Mouse (Mus musculus) kidney, embryonic 14.5 days (tissue): Measurements from ENCODE around the gene Olfr539. TPM values are rescaled to one million over a fixed set of nuclear protein-coding genes. Genes with fewer than 3 reads are reported as not detected.

Experiments used
- ATAC-seq: fragments of 200-750 bp; cut with Nextera tagmentation; 2 replicates; pipeline ENCODE4 v1.8.0; 2017; ENCODE audit warnings: moderate number of reproducible peaks, mild to moderate bottlenecking, moderate TSS enrichment, moderate library complexity; ENCODE audit not compliant: low FRiP score, low TSS enrichment
- H3K27ac ChIP-seq: fragments of 300-500 bp; sonication (generic); 2 replicates; pipeline ENCODE4 v1.5.1; 2014; ENCODE audit warnings: low read depth, mild to moderate bottlenecking, low read length, moderate library complexity, mixed read lengths
- H3K27me3 ChIP-seq: fragments of 300-500 bp; sonication (generic); 2 replicates; pipeline ENCODE4 v1.6.1; 2014; ENCODE audit warnings: mild to moderate bottlenecking, low read length; ENCODE audit not compliant: control insufficient read depth, insufficient read depth
- H3K36me3 ChIP-seq: fragments of 300-500 bp; sonication (generic); 2 replicates; pipeline ENCODE4 v1.6.1; 2014; ENCODE audit warnings: low read length, mixed read lengths; ENCODE audit not compliant: control insufficient read depth, insufficient read depth
- H3K4me1 ChIP-seq: fragments of 300-500 bp; sonication (generic); 2 replicates; pipeline ENCODE4 v1.6.1; 2014; ENCODE audit warnings: low read length, mixed read lengths; ENCODE audit not compliant: control insufficient read depth, insufficient read depth
- H3K4me2 ChIP-seq: fragments of 300-500 bp; sonication (generic); replicated peaks from 2 replicates; pipeline ENCODE4 v1.6.1; 2014; ENCODE audit warnings: low read depth, mild to moderate bottlenecking, low read length
- H3K4me3 ChIP-seq: fragments of 300-500 bp; sonication (generic); 2 replicates; pipeline ENCODE4 v1.5.1; 2014; ENCODE audit warnings: mild to moderate bottlenecking, low read length
- H3K9ac ChIP-seq: fragments of 300-500 bp; sonication (generic); 2 replicates; pipeline ENCODE4 v1.6.1; 2014; ENCODE audit warnings: low read depth, mild to moderate bottlenecking, low read length, moderate library complexity
- H3K9me3 ChIP-seq: fragments of 300-500 bp; sonication (generic); 2 replicates; pipeline ENCODE4 v1.6.1; 2016; ENCODE audit warnings: low read length; ENCODE audit not compliant: control insufficient read depth
- WGBS: fragments of 180-500 bp; shearing (Covaris S2); extraction: QIAGEN DNeasy Blood & Tissue Kit; methylation state at CpG from one replicate; pipeline ENCODE4 v1.1.7; 2014; 5-methylcytosine and 5-hydroxymethylcytosine counted together
- polyA plus RNA-seq: library from polyadenylated mRNA; unstranded; fragments of >200 nt; fragmentation: Nextera tagmentation; extraction: Ambion mirVana; gene quantifications from 2 replicates; pipeline ENCODE4 v1.2.1, GENCODE M21; 2014

The Olfr539 gene
- polyA plus RNA-seq, 1 experiment from 2014 or later: not detected

- H3K27me3 ChIP-seq: no peaks in the 10 kb centered on the region
- no peak overlapping the region for H3K9ac ChIP-seq
- no peak overlapping the region for H3K4me2 ChIP-seq
- no peaks in the 10 kb centered on the region for H3K9me3 ChIP-seq
- no peak overlapping the region for H3K4me3 ChIP-seq
- no peak overlapping the region for H3K27ac ChIP-seq
- 69% methylated on average over 2 of the region's 2 CpGs for WGBS
- no peaks in the 10 kb centered on the region for H3K4me1 ChIP-seq
- ATAC-seq: no peak
- H3K36me3 ChIP-seq: no peaks in the 10 kb centered on the region
These were observed 46.6 kb downstream of the Olfr539 start for GRCm38 (mm10) chr7:140706348-140706747.

- Histone ChIP-seq H3K4me3 (no peak overlapping the region), H3K27ac (no peak overlapping the region), H3K36me3 (no peaks in the 10 kb centered on the region), H3K27me3 (no peaks in the 10 kb centered on the region), H3K9me3 (no peaks in the 10 kb centered on the region), H3K4me2 (no peak overlapping the region), H3K4me1 (no peaks in the 10 kb centered on the region), H3K9ac (no peak overlapping the region)
- no peak for ATAC-seq
- WGBS: 85% methylated on average over 6 of the region's 6 CpGs
These were observed 48.0 kb downstream of the Olfr539 start for GRCm38 (mm10) chr7:140707536-140708284.

GRCm38 (mm10) chr7:140717155-140718055 lies 57.7 kb downstream of the Olfr539 start:
- Histone ChIP-seq H3K27me3 (no peaks in the 10 kb centered on the region), H3K4me1 (no peaks in the 10 kb centered on the region), H3K36me3 (no peaks in the 10 kb centered on the region), H3K27ac (no peak overlapping the region), H3K9me3 (no peaks in the 10 kb centered on the region), H3K4me2 (no peak overlapping the region), H3K4me3 (no peak overlapping the region), H3K9ac (no peak overlapping the region)
- no peak for ATAC-seq
- 82% methylated on average over 7 of the region's 7 CpGs for WGBS

GRCm38 (mm10) chr7:140721095-140721494 lies 61.4 kb downstream of the Olfr539 start:
- no peaks in the 10 kb centered on the region for H3K27me3 ChIP-seq
- H3K4me1 ChIP-seq: no peaks in the 10 kb centered on the region
- no peaks in the 10 kb centered on the region for H3K9me3 ChIP-seq
- no peak overlapping the region for H3K4me3 ChIP-seq
- no peak for ATAC-seq
- no peaks in the 10 kb centered on the region for H3K36me3 ChIP-seq
- no peak overlapping the region for H3K4me2 ChIP-seq
- 77% methylated on average over 6 of the region's 6 CpGs for WGBS
- no peak overlapping the region for H3K9ac ChIP-seq
- H3K27ac ChIP-seq: no peak overlapping the region

GRCm38 (mm10) chr7:140725558-140725957 lies 65.8 kb downstream of the Olfr539 start:
- Histone ChIP-seq H3K4me1 (no peaks in the 10 kb centered on the region), H3K4me2 (no peak overlapping the region), H3K27ac (no peak overlapping the region), H3K9ac (no peak overlapping the region), H3K36me3 (no peaks in the 10 kb centered on the region), H3K9me3 (no peaks in the 10 kb centered on the region), H3K27me3 (no peaks in the 10 kb centered on the region), H3K4me3 (no peak overlapping the region)
- no peak for ATAC-seq

Other genes starting within 250 kb of the Olfr539 start
- not detected in 2 replicates for gene Olfr532, start 238.3 kb upstream of the Olfr539 start, polyA plus RNA-seq
- gene Olfr533, start 196.6 kb upstream of the Olfr539 start, polyA plus RNA-seq: not detected in 2 replicates
- not detected in 2 replicates for gene Olfr535, start 175.7 kb upstream of the Olfr539 start, polyA plus RNA-seq
- not detected in 2 replicates for gene Olfr536, start 152.5 kb upstream of the Olfr539 start, polyA plus RNA-seq
- gene Olfr538, start 92.0 kb upstream of the Olfr539 start, polyA plus RNA-seq: not detected in 2 replicates
- not detected in 2 replicates for gene Olfr46, start 58.7 kb upstream of the Olfr539 start, polyA plus RNA-seq
- not detected in 2 replicates for gene Olfr61, start 31.0 kb upstream of the Olfr539 start, polyA plus RNA-seq
- not detected in 2 replicates for gene Olfr53, start 13.5 kb upstream of the Olfr539 start, polyA plus RNA-seq
- not detected in 2 replicates for gene Olfr45, start 22.0 kb downstream of the Olfr539 start, polyA plus RNA-seq
- not detected in 2 replicates for gene Olfr541, start 37.3 kb downstream of the Olfr539 start, polyA plus RNA-seq
- gene Cyp2e1, start 103.8 kb downstream of the Olfr539 start, polyA plus RNA-seq: 0.12 TPM in 1 of 2 replicates, not detected in the other
- gene Syce1, start 127.9 kb downstream of the Olfr539 start, polyA plus RNA-seq: 0.28 TPM in 1 of 2 replicates, not detected in the other
- 1.4 and 2.1 TPM in 2 replicates for gene Zfp941, start 162.2 kb downstream of the Olfr539 start, polyA plus RNA-seq
- 0.85 TPM in 1 of 2 replicates, not detected in the other for gene Urah, start 175.1 kb downstream of the Olfr539 start, polyA plus RNA-seq
- gene Scgb1c1, start 185.6 kb downstream of the Olfr539 start, polyA plus RNA-seq: not detected in 2 replicates
- not detected in 2 replicates for gene Odf3, start 187.9 kb downstream of the Olfr539 start, polyA plus RNA-seq
- not detected in 2 replicates for gene Gm45785, start 196.4 kb downstream of the Olfr539 start, polyA plus RNA-seq
- 40.8 and 49.4 TPM in 2 replicates for gene Ric8a, start 197.0 kb downstream of the Olfr539 start, polyA plus RNA-seq
- gene Bet1l, start 197.6 kb downstream of the Olfr539 start, polyA plus RNA-seq: 38.6 and 41.7 TPM in 2 replicates
- gene Psmd13, start 222.0 kb downstream of the Olfr539 start, polyA plus RNA-seq: 148 and 226 TPM in 2 replicates
- 22.8 and 26.2 TPM in 2 replicates for gene Sirt3, start 222.4 kb downstream of the Olfr539 start, polyA plus RNA-seq
- gene Cox8b, start 240.5 kb downstream of the Olfr539 start, polyA plus RNA-seq: not detected in 2 replicates